Mouse (Mus musculus): Measurements from ENCODE around the gene Gpx3. TPM values are rescaled to one million over a fixed set of nuclear protein-coding genes. Genes with fewer than 3 reads are reported as not detected.

The Gpx3 gene
- polyA plus RNA-seq, 1 experiment from 2014 or later = 18.0 TPM

- no peak for ATAC-seq
- Histone ChIP-seq H3K4me2 (ENCODE audit: low read length) (no peak overlapping the region), H3K27ac (ENCODE audit: low read length) (no peak overlapping the region), H3K36me3 (ENCODE audit: control insufficient read depth, insufficient read depth) (no peaks in the 10 kb centered on the region), H3K9ac (replicated peaks; ENCODE audit: low read depth, low read length) (no peak overlapping the region), H3K4me1 (replicated peaks; ENCODE audit: control insufficient read depth, insufficient read depth, low read length) (no peaks in the 10 kb centered on the region), H3K27me3 (replicated peaks; ENCODE audit: control insufficient read depth, insufficient read depth, low read length) (no peaks in the 10 kb centered on the region), H3K9me3 (ENCODE audit: control insufficient read depth, low read length) (no peaks in the 10 kb centered on the region), H3K4me3 (replicated peaks; ENCODE audit: low read length) (no peak overlapping the region)
- WGBS = 89% methylated on average over 10 of the region's 10 CpGs
These were observed 22.3 kb upstream of the Gpx3 start for GRCm38 (mm10) chr11:54879922-54880321.

GRCm38 (mm10) chr11:54881051-54881474, 21.2 kb upstream of the Gpx3 start:
- 3% methylated on average over 2 of the region's 2 CpGs for WGBS
- H3K4me3 ChIP-seq (replicated peaks; ENCODE audit: low read length) = no peak overlapping the region
- H3K36me3 ChIP-seq (ENCODE audit: control insufficient read depth, insufficient read depth) = no peaks in the 10 kb centered on the region
- H3K9ac ChIP-seq (replicated peaks; ENCODE audit: low read depth, low read length) = no peak overlapping the region
- H3K4me1 ChIP-seq (replicated peaks; ENCODE audit: control insufficient read depth, insufficient read depth, low read length) = no peaks in the 10 kb centered on the region
- ATAC-seq = no peak
- H3K9me3 ChIP-seq (ENCODE audit: control insufficient read depth, low read length) = no peaks in the 10 kb centered on the region
- H3K27ac ChIP-seq (ENCODE audit: low read length) = no peak overlapping the region
- no peak overlapping the region for H3K4me2 ChIP-seq (ENCODE audit: low read length)
- no peaks in the 10 kb centered on the region for H3K27me3 ChIP-seq (replicated peaks; ENCODE audit: control insufficient read depth, insufficient read depth, low read length)

GRCm38 (mm10) chr11:54882671-54883070, 19.6 kb upstream of the Gpx3 start:
- Histone ChIP-seq H3K4me2 (ENCODE audit: low read length) (no peak overlapping the region), H3K36me3 (ENCODE audit: control insufficient read depth, insufficient read depth) (no peaks in the 10 kb centered on the region), H3K27ac (ENCODE audit: low read length) (no peak overlapping the region), H3K27me3 (replicated peaks; ENCODE audit: control insufficient read depth, insufficient read depth, low read length) (no peaks in the 10 kb centered on the region), H3K9me3 (ENCODE audit: control insufficient read depth, low read length) (no peaks in the 10 kb centered on the region), H3K4me1 (replicated peaks; ENCODE audit: control insufficient read depth, insufficient read depth, low read length) (no peaks in the 10 kb centered on the region), H3K4me3 (replicated peaks; ENCODE audit: low read length) (no peak overlapping the region), H3K9ac (replicated peaks; ENCODE audit: low read depth, low read length) (no peak overlapping the region)
- 47% methylated on average over 8 of the region's 8 CpGs for WGBS
- no peak for ATAC-seq

- 85% methylated on average over 5 of the region's 5 CpGs for WGBS
- no peak for ATAC-seq
- Histone ChIP-seq H3K27me3 (replicated peaks; ENCODE audit: control insufficient read depth, insufficient read depth, low read length) (no peaks in the 10 kb centered on the region), H3K4me3 (replicated peaks; ENCODE audit: low read length) (no peak overlapping the region), H3K9me3 (ENCODE audit: control insufficient read depth, low read length) (no peaks in the 10 kb centered on the region), H3K4me1 (replicated peaks; ENCODE audit: control insufficient read depth, insufficient read depth, low read length) (no peaks in the 10 kb centered on the region), H3K36me3 (ENCODE audit: control insufficient read depth, insufficient read depth) (no peaks in the 10 kb centered on the region), H3K9ac (replicated peaks; ENCODE audit: low read depth, low read length) (no peak overlapping the region), H3K27ac (ENCODE audit: low read length) (no peak overlapping the region), H3K4me2 (ENCODE audit: low read length) (no peak overlapping the region)
These were observed 17.9 kb upstream of the Gpx3 start for GRCm38 (mm10) chr11:54884197-54884828.

GRCm38 (mm10) chr11:54884937-54885336, 17.3 kb upstream of the Gpx3 start:
- H3K4me3 ChIP-seq (replicated peaks; ENCODE audit: low read length) = no peak overlapping the region

GRCm38 (mm10) chr11:54885406-54885805, 16.8 kb upstream of the Gpx3 start:
- no peak overlapping the region for H3K4me3 ChIP-seq (replicated peaks; ENCODE audit: low read length)
- WGBS = 92% methylated on average over 2 of the region's 2 CpGs

More at GRCm38 (mm10) chr11:54884937-54885336, 17.3 kb upstream of the Gpx3 start:
- Histone ChIP-seq H3K4me2 (ENCODE audit: low read length) (no peak overlapping the region), H3K27me3 (replicated peaks; ENCODE audit: control insufficient read depth, insufficient read depth, low read length) (no peaks in the 10 kb centered on the region), H3K9me3 (ENCODE audit: control insufficient read depth, low read length) (no peaks in the 10 kb centered on the region), H3K9ac (replicated peaks; ENCODE audit: low read depth, low read length) (no peak overlapping the region), H3K27ac (ENCODE audit: low read length) (no peak overlapping the region), H3K4me1 (replicated peaks; ENCODE audit: control insufficient read depth, insufficient read depth, low read length) (no peaks in the 10 kb centered on the region), H3K36me3 (ENCODE audit: control insufficient read depth, insufficient read depth) (no peaks in the 10 kb centered on the region)
- 48% methylated on average over 5 of the region's 5 CpGs for WGBS
- no peak for ATAC-seq

GRCm38 (mm10) chr11:54887927-54888326, 14.3 kb upstream of the Gpx3 start:
- no peak for ATAC-seq
- Histone ChIP-seq H3K9ac (replicated peaks; ENCODE audit: low read depth, low read length) (no peak overlapping the region), H3K4me3 (replicated peaks; ENCODE audit: low read length) (no peak overlapping the region), H3K27me3 (replicated peaks; ENCODE audit: control insufficient read depth, insufficient read depth, low read length) (no peaks in the 10 kb centered on the region), H3K4me2 (ENCODE audit: low read length) (no peak overlapping the region), H3K36me3 (ENCODE audit: control insufficient read depth, insufficient read depth) (no peaks in the 10 kb centered on the region), H3K27ac (ENCODE audit: low read length) (no peak overlapping the region), H3K4me1 (replicated peaks; ENCODE audit: control insufficient read depth, insufficient read depth, low read length) (no peaks in the 10 kb centered on the region), H3K9me3 (ENCODE audit: control insufficient read depth, low read length) (no peaks in the 10 kb centered on the region)
- WGBS = 81% methylated on average over 6 of the region's 6 CpGs

More at GRCm38 (mm10) chr11:54885406-54885805, 16.8 kb upstream of the Gpx3 start:
- no peak overlapping the region for H3K4me2 ChIP-seq (ENCODE audit: low read length)
- no peaks in the 10 kb centered on the region for H3K36me3 ChIP-seq (ENCODE audit: control insufficient read depth, insufficient read depth)
- no peak overlapping the region for H3K27ac ChIP-seq (ENCODE audit: low read length)
- H3K9me3 ChIP-seq (ENCODE audit: control insufficient read depth, low read length) = no peaks in the 10 kb centered on the region
- no peaks in the 10 kb centered on the region for H3K27me3 ChIP-seq (replicated peaks; ENCODE audit: control insufficient read depth, insufficient read depth, low read length)
- no peak overlapping the region for H3K9ac ChIP-seq (replicated peaks; ENCODE audit: low read depth, low read length)
- H3K4me1 ChIP-seq (replicated peaks; ENCODE audit: control insufficient read depth, insufficient read depth, low read length) = no peaks in the 10 kb centered on the region
- no peak for ATAC-seq

- H3K9me3 ChIP-seq (ENCODE audit: control insufficient read depth, low read length) = no peaks in the 10 kb centered on the region
- 81% methylated on average over 5 of the region's 5 CpGs for WGBS
These were observed 10.9 kb upstream of the Gpx3 start for GRCm38 (mm10) chr11:54891341-54891740.

GRCm38 (mm10) chr11:54892091-54892490, 10.2 kb upstream of the Gpx3 start:
- no peak for ATAC-seq
- Histone ChIP-seq H3K4me2 (ENCODE audit: low read length) (no peak overlapping the region), H3K9me3 (ENCODE audit: control insufficient read depth, low read length) (no peaks in the 10 kb centered on the region), H3K9ac (replicated peaks; ENCODE audit: low read depth, low read length) (no peak overlapping the region), H3K27ac (ENCODE audit: low read length) (no peak overlapping the region), H3K4me3 (replicated peaks; ENCODE audit: low read length) (no peak overlapping the region), H3K36me3 (ENCODE audit: control insufficient read depth, insufficient read depth) (no peaks in the 10 kb centered on the region), H3K27me3 (replicated peaks; ENCODE audit: control insufficient read depth, insufficient read depth, low read length) (no peaks in the 10 kb centered on the region), H3K4me1 (replicated peaks; ENCODE audit: control insufficient read depth, insufficient read depth, low read length) (no peaks in the 10 kb centered on the region)
- 68% methylated on average over 7 of the region's 7 CpGs for WGBS

More at GRCm38 (mm10) chr11:54891341-54891740, 10.9 kb upstream of the Gpx3 start:
- H3K27me3 ChIP-seq (replicated peaks; ENCODE audit: control insufficient read depth, insufficient read depth, low read length) = no peaks in the 10 kb centered on the region
- no peak overlapping the region for H3K4me3 ChIP-seq (replicated peaks; ENCODE audit: low read length)
- no peak overlapping the region for H3K9ac ChIP-seq (replicated peaks; ENCODE audit: low read depth, low read length)
- H3K4me2 ChIP-seq (ENCODE audit: low read length) = no peak overlapping the region
- no peaks in the 10 kb centered on the region for H3K36me3 ChIP-seq (ENCODE audit: control insufficient read depth, insufficient read depth)
- no peaks in the 10 kb centered on the region for H3K4me1 ChIP-seq (replicated peaks; ENCODE audit: control insufficient read depth, insufficient read depth, low read length)
- ATAC-seq = no peak
- H3K27ac ChIP-seq (ENCODE audit: low read length) = no peak overlapping the region

GRCm38 (mm10) chr11:54894589-54894988, 7.7 kb upstream of the Gpx3 start:
- Histone ChIP-seq H3K27ac (ENCODE audit: low read length) (no peak overlapping the region), H3K27me3 (replicated peaks; ENCODE audit: control insufficient read depth, insufficient read depth, low read length) (no peaks in the 10 kb centered on the region), H3K4me2 (ENCODE audit: low read length) (no peak overlapping the region), H3K4me3 (replicated peaks; ENCODE audit: low read length) (no peak overlapping the region), H3K36me3 (ENCODE audit: control insufficient read depth, insufficient read depth) (no peaks in the 10 kb centered on the region), H3K9me3 (ENCODE audit: control insufficient read depth, low read length) (no peaks in the 10 kb centered on the region), H3K9ac (replicated peaks; ENCODE audit: low read depth, low read length) (no peak overlapping the region), H3K4me1 (replicated peaks; ENCODE audit: control insufficient read depth, insufficient read depth, low read length) (no peaks in the 10 kb centered on the region)
- WGBS = 65% methylated on average over 9 of the region's 9 CpGs
- ATAC-seq = no peak
